Mouse (Mus musculus) small intestine, adult 2 months (tissue): Measurements from ENCODE around the gene Stx8.

Experiments
- CTCF ChIP-seq: fragments of 200-500 bp; IDR thresholded peaks from 2 replicates; pipeline ENCODE4 v1.5.1; 2012; ENCODE audit warnings: low read depth, mild to moderate bottlenecking, control low read depth, inconsistent platforms, low read length, moderate library complexity, mixed read lengths; ENCODE audit not compliant: insufficient replicate concordance, insufficient read length; ENCODE audit errors: extremely low read depth
- POLR2A ChIP-seq: fragments of 200-500 bp; IDR thresholded peaks from 2 replicates; pipeline ENCODE4 v1.6.1; 2012; ENCODE audit warnings: low read depth, mild to moderate bottlenecking, control low read depth, inconsistent platforms, low read length, moderate library complexity

- TF ChIP-seq POLR2A = no peak
- TF ChIP-seq CTCF = no peak
These were observed 278.9 kb downstream of the Stx8 start for GRCm38 (mm10) chr11:68244992-68245261.
